ENCODE assay signal across 8 mouse cellular contexts in genomic region chr7:44866276-44867009, GRCm38 (mm10). TPM values are rescaled to one million over a fixed set of nuclear protein-coding genes. Genes with fewer than 3 reads are reported as not detected.
DNase-seq lines count a peak whose midpoint lies in the region; ATAC-seq and TF ChIP-seq lines count a peak whose summit lies in the region.

No protein-coding gene starts in this region.

- peak overlapping the region; percentile 4; the same call in 1 of the 2 replicates for H3K27ac ChIP-seq in brown adipose tissue, adult 24 weeks (replicated peaks; ENCODE audit: low read depth, low read length)
- H3K27ac ChIP-seq in heart, adult 2 months, result peak overlapping the region; percentile 72
- H3K27ac ChIP-seq in kidney, adult 2 months (ENCODE audit: insufficient read depth, low read depth, low read length), result peak overlapping the region; percentile 12; the same call in 1 of the 2 replicates
- H3K27ac ChIP-seq in lung, embryonic 14.5 days (ENCODE audit: low read depth), result peak overlapping the region; percentile 78

- peak overlapping the region; percentile 4; the same call in 1 of the 2 replicates for H3K9ac ChIP-seq in heart, adult 2 months (ENCODE audit: low read depth, low read length)
- H3K9ac ChIP-seq in lung, embryonic 14.5 days, result peak overlapping the region; percentile 99

- H3K36me3 ChIP-seq in heart, adult 2 months (ENCODE audit: control insufficient read depth, insufficient read depth, low read length), result no peaks in the 10 kb centered on the region; the same call in 1 of the 2 replicates
- H3K36me3 ChIP-seq in kidney, adult 2 months (ENCODE audit: control insufficient read depth, insufficient read depth, low read length), result no peaks in the 10 kb centered on the region
- H3K36me3 ChIP-seq in lung, embryonic 14.5 days (ENCODE audit: insufficient read depth), result peaks cover 52% of the 10 kb centered on the region

- peak; percentile 11; the same call in 1 of the 2 replicates for ATAC-seq in lung, embryonic 14.5 days (ENCODE audit: insufficient read depth)

- WGBS in heart, adult 2 months, result 9% methylated on average over 15 of the region's 15 CpGs
- WGBS in kidney, adult 2 months, result 17% methylated on average over 15 of the region's 15 CpGs
- 40% methylated on average over 15 of the region's 15 CpGs for WGBS in lung, embryonic 14.5 days

- peak overlapping the region; percentile 68 for H3K4me2 ChIP-seq in lung, embryonic 14.5 days

- 0 out of 2 replicates have a peak, but pooled peaks have one; percentile 35 for TF ChIP-seq POLR2A in heart, adult 2 months (IDR thresholded peaks at IDR 0.05; ENCODE audit: insufficient read depth, low read depth, low read length)
- TF ChIP-seq POLR2A in kidney, adult 2 months (IDR thresholded peaks at IDR 0.05; ENCODE audit: low read depth, low read length), result no peak

- 0 out of 2 replicates have a peak, but pooled peaks have one; percentile 39 for TF ChIP-seq EP300 in heart, adult 2 months (IDR thresholded peaks at IDR 0.05; ENCODE audit: insufficient read depth, low read depth, low read length)

- intact Hi-C loops in heart, adult 2 months (cut with DNase I), result no loop called here

- no peaks in the 10 kb centered on the region; the same call in 1 of the 2 replicates for H3K79me2 ChIP-seq in heart, adult 2 months (replicated peaks; ENCODE audit: control insufficient read depth, insufficient read depth, low read length)

- H3K4me3 ChIP-seq in brown adipose tissue, adult 24 weeks (ENCODE audit: insufficient read depth, low read depth, low read length), result no peak overlapping the region
- peak overlapping the region; percentile 17; the same call in 1 of the 2 replicates for H3K4me3 ChIP-seq in heart, adult 2 months
- no peak overlapping the region for H3K4me3 ChIP-seq in kidney, adult 2 months (ENCODE audit: insufficient read depth, low read depth, low read length)
- H3K4me3 ChIP-seq in lung, embryonic 14.5 days (ENCODE audit: low read depth, low read length), result peak overlapping the region; percentile 99

- peak; percentile 51 for TF ChIP-seq CTCF in heart, adult 2 months (IDR thresholded peaks at IDR 0.05)
- no peak; the same call in 1 of the 2 replicates for TF ChIP-seq CTCF in kidney, adult 2 months (conservative IDR thresholded peaks at IDR 0.05; ENCODE audit: insufficient read depth, insufficient read length, low read depth, low read length)
- peak; percentile 37 for TF ChIP-seq CTCF in lung, embryonic 14.5 days (IDR thresholded peaks at IDR 0.05; ENCODE audit: low read depth)

- peak; percentile 82 for DNase-seq in Muller cell, postnatal 12 days (ENCODE audit: inconsistent ontology term)
- DNase-seq in heart, adult 2 months, result peak; percentile 77 to 82
- peak; percentile 81 for DNase-seq in kidney, adult 2 months
- peak; percentile 89 for DNase-seq in lung, embryonic 14.5 days
- DNase-seq in ovary, postnatal 36 days (ENCODE audit: low spot score), result peak; percentile 69
- no peak for DNase-seq in layer of hippocampus, postnatal 14 days (ENCODE audit: low spot score in 2 of 2)
- DNase-seq in left cerebral cortex, adult 8-10 months (ENCODE audit: low spot score in 2 of 2), result no peak

- peaks cover 20% of the 10 kb centered on the region for H3K4me1 ChIP-seq in brown adipose tissue, adult 24 weeks (ENCODE audit: control insufficient read depth, insufficient read depth, insufficient read length, low read length)
- H3K4me1 ChIP-seq in heart, adult 2 months (ENCODE audit: control insufficient read depth, insufficient read depth, low read length), result peaks cover 29% of the 10 kb centered on the region
- peaks cover 21% of the 10 kb centered on the region for H3K4me1 ChIP-seq in kidney, adult 2 months (ENCODE audit: control insufficient read depth, insufficient read depth, low read length)
- H3K4me1 ChIP-seq in lung, embryonic 14.5 days (ENCODE audit: insufficient read depth), result peaks cover 27% of the 10 kb centered on the region

- no peaks in the 10 kb centered on the region for H3K9me3 ChIP-seq in lung, embryonic 14.5 days (ENCODE audit: low read depth, low read length)

- H3K27me3 ChIP-seq in heart, adult 2 months (ENCODE audit: control insufficient read depth, insufficient read depth, low read length), result no peaks in the 10 kb centered on the region
- no peaks in the 10 kb centered on the region for H3K27me3 ChIP-seq in kidney, adult 2 months (replicated peaks; ENCODE audit: control insufficient read depth, insufficient read depth, low read length)
- no peaks in the 10 kb centered on the region for H3K27me3 ChIP-seq in lung, embryonic 14.5 days (ENCODE audit: insufficient read depth, low read length)

RNA-seq across cellular contexts. Expression of gene Ptov1, which starts 3.1 kb away (rescaled TPM):
- 68.5 and 73.6 TPM in 2 replicates for polyA plus RNA-seq in brown adipose tissue, adult 24 weeks (2012; ENCODE audit: insufficient read depth, insufficient read length, missing spikeins)
- total RNA-seq in heart, adult 2 months (2021), result 100 to 1,000 TPM; 155 to 172 TPM
- 293 and 317 TPM in 2 replicates for polyA plus RNA-seq in heart, adult 2 months (2012; rRNA removed)
- polyA plus RNA-seq in kidney, adult 2 months (2012; rRNA removed), result 212 and 221 TPM in 2 replicates
- polyA plus RNA-seq in lung, embryonic 14.5 days (2014; fragmentation: Nextera tagmentation; extraction: Ambion mirVana), result 386 and 443 TPM in 2 replicates
- 100 to 1,000 TPM; 272 to 295 TPM for total RNA-seq in layer of hippocampus, postnatal 14 days (2021)
- total RNA-seq in left cerebral cortex, adult 8-10 months (2022), result 100 to 1,000 TPM; 277 to 305 (median 293) TPM

RNA-seq across cellular contexts. Expression of gene Pnkp, which starts 9.5 kb away (rescaled TPM):
- polyA plus RNA-seq in brown adipose tissue, adult 24 weeks (2012; ENCODE audit: insufficient read depth, insufficient read length, missing spikeins), result 15.7 and 20.2 TPM in 2 replicates
- 10 to 100 TPM; 15.3 to 19.6 TPM for total RNA-seq in heart, adult 2 months (2021)
- polyA plus RNA-seq in heart, adult 2 months (2012; rRNA removed), result 20.2 and 30.1 TPM in 2 replicates
- polyA plus RNA-seq in kidney, adult 2 months (2012; rRNA removed), result 44.9 and 53.4 TPM in 2 replicates
- polyA plus RNA-seq in lung, embryonic 14.5 days (2014; fragmentation: Nextera tagmentation; extraction: Ambion mirVana), result 30.3 and 30.7 TPM in 2 replicates
- total RNA-seq in layer of hippocampus, postnatal 14 days (2021), result 10 to 100 TPM; 32.3 to 33.3 TPM
- total RNA-seq in left cerebral cortex, adult 8-10 months (2022), result 10 to 100 TPM; 23.9 to 27.0 (median 24.4) TPM

RNA-seq across cellular contexts. Expression of gene Tbc1d17, which starts 17.6 kb away (rescaled TPM):
- polyA plus RNA-seq in brown adipose tissue, adult 24 weeks (2012; ENCODE audit: insufficient read depth, insufficient read length, missing spikeins), result 24.5 and 28.2 TPM in 2 replicates
- total RNA-seq in heart, adult 2 months (2021), result 10 to 100 TPM; 29.6 to 46.6 TPM
- 56.0 and 61.9 TPM in 2 replicates for polyA plus RNA-seq in heart, adult 2 months (2012; rRNA removed)
- polyA plus RNA-seq in kidney, adult 2 months (2012; rRNA removed), result 100 and 114 TPM in 2 replicates
- polyA plus RNA-seq in lung, embryonic 14.5 days (2014; fragmentation: Nextera tagmentation; extraction: Ambion mirVana), result 60.1 and 73.7 TPM in 2 replicates
- 10 to 100 TPM; 46.2 to 54.2 TPM for total RNA-seq in layer of hippocampus, postnatal 14 days (2021)
- total RNA-seq in left cerebral cortex, adult 8-10 months (2022), result 10 to 100 TPM; 76.4 to 88.3 (median 82.2) TPM

RNA-seq across cellular contexts. Expression of gene Akt1s1, which starts 17.7 kb away (rescaled TPM):
- polyA plus RNA-seq in brown adipose tissue, adult 24 weeks (2012; ENCODE audit: insufficient read depth, insufficient read length, missing spikeins), result 42.8 and 49.8 TPM in 2 replicates
- 10 to 100 TPM; 62.6 to 72.8 TPM for total RNA-seq in heart, adult 2 months (2021)
- polyA plus RNA-seq in heart, adult 2 months (2012; rRNA removed), result 53.8 and 63.0 TPM in 2 replicates
- 90.6 and 121 TPM in 2 replicates for polyA plus RNA-seq in kidney, adult 2 months (2012; rRNA removed)
- 61.9 and 76.9 TPM in 2 replicates for polyA plus RNA-seq in lung, embryonic 14.5 days (2014; fragmentation: Nextera tagmentation; extraction: Ambion mirVana)
- 10 to 100 TPM; 81.6 to 89.7 TPM for total RNA-seq in layer of hippocampus, postnatal 14 days (2021)
- total RNA-seq in left cerebral cortex, adult 8-10 months (2022), result 10 to 100 TPM; 53.8 to 68.8 (median 64.7) TPM

RNA-seq across cellular contexts. Expression of gene Med25, which starts 26.1 kb away (rescaled TPM):
- 21.6 and 21.8 TPM in 2 replicates for polyA plus RNA-seq in brown adipose tissue, adult 24 weeks (2012; ENCODE audit: insufficient read depth, insufficient read length, missing spikeins)
- total RNA-seq in heart, adult 2 months (2021), result 10 to 100 TPM; 70.0 to 85.8 TPM
- 107 and 121 TPM in 2 replicates for polyA plus RNA-seq in heart, adult 2 months (2012; rRNA removed)
- polyA plus RNA-seq in kidney, adult 2 months (2012; rRNA removed), result 164 and 181 TPM in 2 replicates
- 77.9 and 79.5 TPM in 2 replicates for polyA plus RNA-seq in lung, embryonic 14.5 days (2014; fragmentation: Nextera tagmentation; extraction: Ambion mirVana)
- total RNA-seq in layer of hippocampus, postnatal 14 days (2021), result 100 to 1,000 TPM; 106 to 111 TPM
- 10 to 100 TPM; 80.5 to 97.9 (median 88.4) TPM for total RNA-seq in left cerebral cortex, adult 8-10 months (2022)

Comparison
In these comparisons a context has a peak if more than half of its experiments do, and no peak if none do; other contexts are left out.
1. DNase-seq: peak in Muller cell, postnatal 12 days (single experiment), heart, adult 2 months (2 of 2), kidney, adult 2 months (single experiment), lung, embryonic 14.5 days (single experiment) and ovary, postnatal 36 days (single experiment); none in layer of hippocampus, postnatal 14 days (0 of 2) and left cerebral cortex, adult 8-10 months (0 of 2).
2. H3K27ac ChIP-seq: peak in every context shown above with its lines; median percentile 78 in lung, embryonic 14.5 days; 72 in heart, adult 2 months; 12 in kidney, adult 2 months; 4 in brown adipose tissue, adult 24 weeks.
3. H3K4me3 ChIP-seq: peak in heart, adult 2 months (single experiment) and lung, embryonic 14.5 days (single experiment); none in brown adipose tissue, adult 24 weeks (single experiment) and kidney, adult 2 months (single experiment).